Mouse (Mus musculus) lung, postnatal 14 days (tissue): ENCODE data around the gene Mms19.

ENCODE experiments used
- DNase-seq: peaks from one replicate; pipeline ENCODE4 v3.0.0; 2021

Mms19 gene

GRCm38 (mm10) chr19:41998770-41999548 lies 18.0 kb upstream of the Mms19 start:
- DNase-seq, result no peak

- DNase-seq, result no peak
Measured at GRCm38 (mm10) chr19:41997090-41997489, 16.1 kb upstream of the Mms19 start.

DNA sequence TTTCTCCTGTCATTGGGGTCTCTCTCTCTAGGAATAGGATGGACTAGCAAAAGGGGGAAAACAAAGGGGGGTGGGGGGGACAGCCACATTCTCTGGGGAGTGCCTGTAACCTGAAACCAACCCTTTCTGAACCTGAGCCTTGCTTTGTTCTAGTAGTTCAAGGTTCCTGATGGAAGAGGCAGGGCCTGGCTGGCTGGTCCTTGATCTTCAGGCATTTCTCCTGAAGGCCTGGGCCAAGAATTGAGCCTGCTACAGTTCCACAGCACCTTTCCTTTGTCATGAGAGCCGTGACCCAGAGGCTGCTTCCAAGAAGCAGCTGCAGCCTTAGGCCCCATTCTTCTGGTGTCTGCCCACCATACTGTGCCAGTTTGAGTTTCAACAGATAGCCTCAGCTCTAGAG lies 14.5 kb upstream of the Mms19 start:
- DNase-seq, result no peak

DNA sequence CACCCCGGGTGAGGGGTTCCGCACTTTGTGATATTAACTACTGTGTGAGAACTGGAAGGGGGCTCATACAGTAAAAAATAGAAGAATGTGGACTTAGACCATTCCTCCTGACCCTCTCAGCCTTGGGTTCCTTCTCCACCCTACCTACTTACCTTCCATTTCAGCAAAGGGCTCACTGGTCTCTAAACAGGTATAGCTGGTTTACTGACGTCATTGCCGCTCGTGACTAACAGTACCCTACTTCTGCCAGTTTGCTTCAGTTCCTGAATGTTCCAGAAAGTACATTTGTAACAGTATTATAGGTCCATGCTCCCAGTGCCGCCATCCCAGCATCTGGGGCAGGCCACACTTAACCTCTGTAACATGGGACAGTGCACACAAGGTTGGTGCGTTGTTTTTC lies 13.1 kb upstream of the Mms19 start:
- DNase-seq, result no peak

GRCm38 (mm10) chr19:41993484-41993883 lies 12.5 kb upstream of the Mms19 start:
- DNase-seq, result peak; percentile 83

- no peak for DNase-seq
Measured at GRCm38 (mm10) chr19:41992971-41993370, 12.0 kb upstream of the Mms19 start.

GRCm38 (mm10) chr19:41991926-41992477 lies 11.0 kb upstream of the Mms19 start:
- DNase-seq, result no peak

DNA sequence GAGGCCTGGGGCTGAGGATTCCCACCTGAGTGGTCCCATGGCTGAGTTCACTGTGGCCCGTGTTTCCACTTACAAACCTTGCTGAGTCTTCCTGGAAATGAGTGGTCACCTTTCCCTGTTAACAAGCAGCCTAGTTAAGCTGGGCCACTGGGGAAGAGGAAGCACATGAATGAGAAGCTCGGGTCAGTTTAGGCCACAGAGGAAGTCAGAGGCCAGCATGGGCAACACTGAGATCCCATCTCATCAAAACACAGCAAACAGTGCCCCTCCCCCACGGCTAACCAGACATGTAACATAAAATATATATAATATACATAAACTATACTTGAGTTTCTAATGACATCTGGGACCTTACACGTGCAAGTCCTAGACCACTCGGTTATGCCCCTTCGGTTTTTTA lies 8.9 kb upstream of the Mms19 start:
- DNase-seq, result no peak

DNA sequence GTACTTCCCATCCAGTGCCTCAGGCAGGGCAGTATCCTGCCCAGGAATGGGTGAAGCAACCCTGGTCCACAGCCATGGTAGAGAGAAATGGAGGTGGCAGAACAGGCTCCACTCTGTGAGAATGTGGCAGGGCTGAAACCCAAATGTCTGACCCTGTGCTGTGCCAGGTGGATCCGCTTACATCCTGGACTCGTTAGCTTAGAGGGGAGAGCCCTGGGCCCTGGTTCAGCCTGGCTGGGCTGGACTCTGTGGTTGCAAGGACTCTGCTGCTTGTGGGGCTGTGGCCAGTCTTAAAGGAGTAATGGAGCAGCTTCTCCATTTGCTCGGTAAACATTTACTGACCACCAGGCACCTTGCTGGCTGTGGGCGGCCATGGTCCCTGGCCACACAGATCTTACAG lies 6.2 kb upstream of the Mms19 start:
- DNase-seq, result no peak

DNA sequence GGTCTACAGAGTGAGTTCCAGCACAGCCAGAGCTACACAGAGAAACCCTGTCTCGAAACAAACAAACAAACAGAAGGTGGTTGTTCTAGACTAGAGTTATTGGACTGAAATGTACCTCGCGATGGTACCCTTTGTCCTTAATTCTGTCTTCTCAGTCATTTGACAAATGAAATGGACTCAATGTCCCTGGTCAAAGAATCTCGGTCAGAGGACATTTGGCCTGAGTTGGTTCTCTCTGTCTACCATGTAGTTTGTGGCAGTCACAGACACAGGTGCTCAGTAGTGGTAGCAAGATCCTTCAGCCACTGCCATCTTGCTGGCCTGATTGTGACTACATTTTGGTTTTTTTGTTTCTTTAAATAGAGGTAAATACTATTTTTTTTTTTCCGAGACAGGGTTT lies 5.0 kb upstream of the Mms19 start:
- no peak for DNase-seq

DNA sequence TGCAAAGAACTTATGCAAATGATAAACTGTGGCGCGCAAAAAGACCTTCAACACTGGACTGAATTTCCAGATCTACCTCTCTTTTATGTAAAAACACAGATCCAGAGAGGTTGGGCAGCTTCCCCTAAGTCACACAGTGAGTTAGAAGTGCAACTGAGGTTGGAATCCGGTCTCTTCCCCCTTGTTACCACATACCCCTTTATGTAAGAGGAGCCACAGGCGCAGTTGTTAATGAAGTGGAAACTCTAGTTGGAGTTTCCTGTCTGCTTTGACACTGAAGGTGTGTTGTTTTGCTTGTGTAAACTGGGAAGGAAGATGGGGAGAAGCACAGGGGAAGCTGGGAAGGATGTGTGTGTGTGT lies 1.8 kb upstream of the Mms19 start:
- no peak for DNase-seq

- peak; percentile 54 for DNase-seq
Measured at GRCm38 (mm10) chr19:41981931-41982790, 1.2 kb upstream of the Mms19 start.

DNA sequence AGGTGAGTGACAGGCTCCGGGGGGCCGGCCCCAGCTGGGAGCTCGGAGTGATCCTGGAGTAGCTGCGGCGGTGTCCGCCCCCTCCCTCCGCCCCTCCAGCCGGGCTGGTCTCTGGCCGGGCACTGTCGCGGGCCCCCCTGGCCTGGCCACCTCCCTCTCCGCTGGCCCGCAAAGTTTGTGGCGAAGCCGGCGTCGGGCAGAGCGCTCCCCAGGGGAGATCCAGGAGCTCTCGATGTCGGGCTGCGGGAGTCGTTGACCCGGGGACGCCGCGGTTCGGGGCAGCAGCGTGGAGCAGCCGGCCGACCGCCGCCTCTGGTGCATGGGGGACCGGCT lies 604 bp upstream of the Mms19 start, which contains the start of gene Ubtd1:
TSS of gene Ubtd1 (plus strand) at position 169 of the 333 bp plus-strand sequence.
- no peak for DNase-seq

GRCm38 (mm10) chr19:41980422-41980818 lies 537 bp downstream of the Mms19 start:
- DNase-seq, result peak; percentile 35

GRCm38 (mm10) chr19:41973891-41974794 lies 6.8 kb downstream of the Mms19 start:
- DNase-seq, result no peak

- DNase-seq, result no peak
Measured at GRCm38 (mm10) chr19:41969618-41970017, 11.3 kb downstream of the Mms19 start.

DNA sequence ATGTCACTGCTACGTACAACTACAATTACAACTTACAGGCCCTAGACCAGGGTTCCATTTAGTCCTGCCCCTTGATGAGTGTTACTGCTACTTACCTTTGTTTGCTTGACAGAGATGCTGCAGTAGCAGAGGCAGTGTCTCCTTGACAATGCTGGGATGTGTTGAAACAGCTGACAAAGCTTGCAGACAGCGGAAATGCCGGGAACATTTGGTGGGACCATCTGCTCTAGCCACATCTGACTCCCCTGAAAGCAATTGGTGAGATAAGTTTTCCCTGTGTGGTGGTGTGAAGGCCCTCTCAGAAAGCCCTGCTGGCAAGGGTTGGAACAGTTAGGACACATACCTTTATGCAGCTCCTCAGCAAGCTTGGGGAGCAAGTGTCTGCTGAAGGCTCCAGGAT lies 27.4 kb downstream of the Mms19 start:
- DNase-seq, result no peak

DNA sequence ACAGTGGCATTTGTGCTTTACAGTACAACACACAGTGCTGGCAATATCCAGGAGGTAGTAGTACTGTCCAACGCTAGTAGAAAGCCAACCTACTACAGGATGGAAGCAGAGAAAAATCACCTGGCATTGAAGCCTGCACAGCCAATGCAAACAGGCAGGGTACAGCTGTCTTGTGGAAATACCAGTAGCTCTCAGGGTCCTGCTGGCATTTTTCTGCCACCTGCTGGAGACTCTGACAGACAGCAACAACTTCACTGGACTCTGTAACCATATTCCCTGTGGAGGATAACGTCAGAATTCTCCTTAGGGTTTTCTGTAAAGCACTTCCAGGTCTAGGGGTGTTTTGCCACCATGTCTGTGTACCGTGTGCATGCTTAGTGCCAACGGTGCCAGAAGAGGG lies 28.7 kb downstream of the Mms19 start:
- no peak for DNase-seq

DNA sequence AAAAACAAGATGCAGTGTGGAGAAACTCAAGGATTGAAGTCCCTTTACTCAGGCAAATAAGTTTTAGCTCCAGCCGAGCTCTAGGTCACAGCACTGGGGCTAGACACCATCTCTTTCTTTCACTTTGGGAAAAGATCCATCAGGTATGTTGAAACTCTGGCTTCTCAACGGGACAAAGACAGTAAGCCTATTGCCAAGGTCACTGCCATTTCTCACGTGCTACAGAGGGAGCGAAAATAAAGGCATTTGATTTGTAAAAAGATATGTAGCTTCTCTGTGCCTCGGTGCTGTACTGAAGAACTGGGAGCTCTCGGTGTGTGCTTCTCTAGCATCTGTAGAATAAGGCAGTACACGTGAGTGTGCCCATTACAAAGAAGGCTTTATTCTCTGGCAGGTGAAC lies 37.1 kb downstream of the Mms19 start:
- no peak for DNase-seq

- no peak for DNase-seq
Measured at GRCm38 (mm10) chr19:41938539-41938938, 42.4 kb downstream of the Mms19 start.

DNA sequence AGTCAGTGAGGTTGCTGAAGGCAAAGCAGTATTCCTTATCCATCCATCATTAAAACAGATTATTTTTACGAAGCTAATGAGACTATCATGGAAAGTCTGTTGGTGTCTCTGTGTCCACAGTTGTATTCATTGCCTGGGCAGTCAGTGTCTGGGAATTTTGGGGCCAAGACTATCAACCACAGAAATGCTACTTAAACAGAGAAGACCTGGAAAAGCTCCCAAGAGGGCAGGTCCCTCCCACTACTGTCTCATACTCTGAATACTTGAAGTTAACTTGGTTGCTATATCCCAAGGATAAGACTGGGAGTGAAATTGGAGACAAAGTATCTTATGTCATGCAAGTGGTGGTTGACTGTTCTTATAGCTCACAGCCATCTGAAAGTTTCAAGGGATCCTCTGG lies 45.0 kb downstream of the Mms19 start:
- DNase-seq, result no peak

- DNase-seq, result no peak
Measured at GRCm38 (mm10) chr19:41934124-41934523, 46.8 kb downstream of the Mms19 start.
